Comparison of ENCODE assay signal across 28 mouse cellular contexts in genomic region chr7:71872912-71873311, GRCm38 (mm10).
DNase-seq lines count a peak whose midpoint lies in the region; ATAC-seq lines count a peak whose summit lies in the region.
"Had no signal": no experiment of that assay in that cellular context is flagged by ENCODE, and none has a peak within 500 bp of the region (broad histone marks: within the 10 kb centered on the region; RNA-seq: fewer than 3 reads in every experiment).

No protein-coding gene starts in this region.

- H3K4me3 ChIP-seq in heart, embryonic 11.5 days (ENCODE audit: low read depth, low read length): no peak overlapping the region
- no peak overlapping the region for H3K4me3 ChIP-seq in liver, embryonic 11.5 days (ENCODE audit: low read depth, low read length)
- H3K4me3 ChIP-seq: embryonic facial prominence, embryonic 13.5 days; embryonic facial prominence, embryonic 15.5 days; erythroblast, embryonic 14.5 days; forebrain, embryonic 10.5 days; forebrain, embryonic 12.5 days had no signal

- no peaks in the 10 kb centered on the region for H3K36me3 ChIP-seq in heart, embryonic 11.5 days (ENCODE audit: control insufficient read depth, insufficient read depth, low read length)
- no peaks in the 10 kb centered on the region for H3K36me3 ChIP-seq in liver, embryonic 11.5 days (ENCODE audit: control insufficient read depth, insufficient read depth, low read length)
- H3K36me3 ChIP-seq: embryonic facial prominence, embryonic 13.5 days; embryonic facial prominence, embryonic 15.5 days; forebrain, embryonic 10.5 days; forebrain, embryonic 12.5 days; G1E had no signal

- H3K4me1 ChIP-seq in heart, embryonic 11.5 days (ENCODE audit: control insufficient read depth, insufficient read depth, low read length): no peaks in the 10 kb centered on the region
- H3K4me1 ChIP-seq in liver, embryonic 11.5 days (replicated peaks; ENCODE audit: control insufficient read depth, insufficient read depth, low read length): no peaks in the 10 kb centered on the region
- H3K4me1 ChIP-seq: embryonic facial prominence, embryonic 13.5 days; embryonic facial prominence, embryonic 15.5 days; forebrain, embryonic 10.5 days; forebrain, embryonic 12.5 days had no signal

- H3K27me3 ChIP-seq in heart, embryonic 11.5 days (ENCODE audit: control insufficient read depth, insufficient read depth, low read length): no peaks in the 10 kb centered on the region
- H3K27me3 ChIP-seq in liver, embryonic 11.5 days (replicated peaks; ENCODE audit: control insufficient read depth, insufficient read depth, low read length): no peaks in the 10 kb centered on the region
- H3K27me3 ChIP-seq: CH12.LX; forebrain, embryonic 12.5 days had no signal

- H3K9me3 ChIP-seq in heart, embryonic 11.5 days (replicated peaks; ENCODE audit: control insufficient read depth, low read length): no peaks in the 10 kb centered on the region
- no peaks in the 10 kb centered on the region for H3K9me3 ChIP-seq in liver, embryonic 11.5 days (ENCODE audit: control insufficient read depth, low read length)
- H3K9me3 ChIP-seq: embryonic facial prominence, embryonic 13.5 days; embryonic facial prominence, embryonic 15.5 days; forebrain, embryonic 10.5 days; forebrain, embryonic 12.5 days had no signal

- ATAC-seq in heart, embryonic 11.5 days (replicated peaks; ENCODE audit: insufficient number of reproducible peaks, low FRiP score, low TSS enrichment): no peak
- 0 out of 2 replicates have a peak, but pooled peaks have one; percentile 29 for ATAC-seq in liver, embryonic 11.5 days (replicated peaks; ENCODE audit: low FRiP score)
- ATAC-seq: activated CD4-positive, CD25-positive, alpha-beta regulatory T cell, adult 4 months; CD4-positive, CD25-positive, alpha-beta regulatory T cell, adult 4 months; forebrain, embryonic 14.5 days; forebrain, embryonic 16.5 days; Patski had no signal

- H3K9ac ChIP-seq in heart, embryonic 11.5 days (ENCODE audit: low read depth, low read length): no peak overlapping the region
- H3K9ac ChIP-seq in liver, embryonic 11.5 days (ENCODE audit: low read depth, low read length): no peak overlapping the region
- H3K9ac ChIP-seq: embryonic facial prominence, embryonic 13.5 days; embryonic facial prominence, embryonic 15.5 days; forebrain, embryonic 12.5 days had no signal

- 50% methylated on average over 6 of the region's 6 CpGs for WGBS in heart, embryonic 11.5 days (ENCODE audit: insufficient replicate concordance)
- 52% methylated on average over 6 of the region's 6 CpGs for WGBS in liver, embryonic 11.5 days

- H3K4me2 ChIP-seq in heart, embryonic 11.5 days: no peak overlapping the region
- no peak overlapping the region for H3K4me2 ChIP-seq in liver, embryonic 11.5 days
- H3K4me2 ChIP-seq: embryonic facial prominence, embryonic 13.5 days; embryonic facial prominence, embryonic 15.5 days; forebrain, embryonic 12.5 days had no signal

- DNase-seq in heart, adult 11 months: peak; percentile 84
- DNase-seq in liver, embryonic 11.5 days (ENCODE audit: low spot score): no peak
- DNase-seq in liver: no peak
- no peak for DNase-seq in thymus, adult 18-20 months
- DNase-seq: adrenal gland, adult 8-10 months; adrenal gland, postnatal 14 days; adrenal gland, postnatal 36 days; B cell, adult 2 months; cerebellum, adult 11 months; cerebellum, adult 18-20 months; cerebellum, adult 8-10 months; cerebellum, adult 9-11 months; cerebellum, postnatal 14 days; cerebellum, postnatal 36 days; embryo, embryonic 11 days had no signal

- no peak overlapping the region for H3K27ac ChIP-seq in heart, embryonic 11.5 days (ENCODE audit: low read depth, low read length)
- H3K27ac ChIP-seq in liver, embryonic 11.5 days (ENCODE audit: low read depth, low read length): no peak overlapping the region
- H3K27ac ChIP-seq: embryonic facial prominence, embryonic 13.5 days; embryonic facial prominence, embryonic 15.5 days; forebrain, embryonic 10.5 days; forebrain, embryonic 12.5 days had no signal
